Mouse (Mus musculus): ENCODE results near the gene Cdca7l. TPM values are rescaled to one million over a fixed set of nuclear protein-coding genes. Genes with fewer than 3 reads are reported as not detected.
A peak's percentile ranks its signal among the peaks of the same experiment; 100 is the strongest.
"Not testable (repeated sequence)": the region's sequence is repeated elsewhere in the genome, so short reads cannot be mapped to it uniquely, and the experiment has no call there.

Gene Cdca7l
- polyA plus RNA-seq, 1 experiment from 2014 or later: 11.1 TPM

GRCm38 (mm10) chr12:117901352-117901751, 97.3 kb downstream of the Cdca7l start:
- not testable (repeated sequence) for DNase-seq (ENCODE audit: low spot score); H3K4me3 ChIP-seq (ENCODE audit: low read depth, low read length); H3K27me3 ChIP-seq (replicated peaks; ENCODE audit: control insufficient read depth, insufficient read depth, low read length); H3K9ac ChIP-seq (ENCODE audit: low read length); H3K9me3 ChIP-seq (replicated peaks; ENCODE audit: control insufficient read depth, low read length); ATAC-seq; H3K36me3 ChIP-seq (ENCODE audit: control insufficient read depth, insufficient read depth, low read length); H3K4me2 ChIP-seq (ENCODE audit: low read length); H3K4me1 ChIP-seq (ENCODE audit: control insufficient read depth, insufficient read depth, low read length); H3K27ac ChIP-seq (ENCODE audit: low read depth, low read length)
- 38% methylated on average over 1 of the region's 4 CpGs for WGBS

DNA sequence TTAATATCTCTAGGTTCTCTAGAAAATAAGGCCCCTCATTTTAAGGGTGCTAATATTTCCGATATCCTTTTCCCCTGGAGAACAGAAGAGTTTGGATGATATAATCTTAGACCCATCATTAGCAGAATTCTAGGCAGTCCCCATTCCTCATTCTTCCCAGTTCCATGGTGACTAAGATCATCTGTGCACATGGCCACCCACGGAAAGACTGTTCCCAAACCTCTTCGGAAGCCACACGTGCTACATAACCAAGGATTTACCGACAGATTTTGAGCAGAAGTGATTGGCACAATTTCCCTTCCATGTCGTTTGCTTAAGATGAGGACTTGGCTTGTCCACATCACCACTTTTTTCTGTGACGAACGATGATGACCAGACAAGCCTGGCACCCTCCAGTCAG, 99.6 kb downstream of the Cdca7l start:
- WGBS: 91% methylated on average over 8 of the region's 8 CpGs
- Histone ChIP-seq H3K27me3 (replicated peaks; ENCODE audit: control insufficient read depth, insufficient read depth, low read length) (no peaks in the 10 kb centered on the region), H3K4me3 (ENCODE audit: low read depth, low read length) (no peak overlapping the region), H3K9ac (ENCODE audit: low read length) (no peak overlapping the region), H3K4me2 (ENCODE audit: low read length) (no peak overlapping the region), H3K27ac (ENCODE audit: low read depth, low read length) (no peak overlapping the region), H3K9me3 (replicated peaks; ENCODE audit: control insufficient read depth, low read length) (no peaks in the 10 kb centered on the region), H3K36me3 (ENCODE audit: control insufficient read depth, insufficient read depth, low read length) (no peaks in the 10 kb centered on the region), H3K4me1 (ENCODE audit: control insufficient read depth, insufficient read depth, low read length) (no peaks in the 10 kb centered on the region)
- ATAC-seq (no peak), DNase-seq (ENCODE audit: low spot score) (no peak)

GRCm38 (mm10) chr12:117905232-117905840, 101.2 kb downstream of the Cdca7l start:
- H3K9me3 ChIP-seq (replicated peaks; ENCODE audit: control insufficient read depth, low read length); H3K27ac ChIP-seq (ENCODE audit: low read depth, low read length); H3K9ac ChIP-seq (ENCODE audit: low read length); DNase-seq (ENCODE audit: low spot score); H3K27me3 ChIP-seq (replicated peaks; ENCODE audit: control insufficient read depth, insufficient read depth, low read length); H3K4me2 ChIP-seq (ENCODE audit: low read length); H3K4me1 ChIP-seq (ENCODE audit: control insufficient read depth, insufficient read depth, low read length); H3K4me3 ChIP-seq (ENCODE audit: low read depth, low read length); ATAC-seq; H3K36me3 ChIP-seq (ENCODE audit: control insufficient read depth, insufficient read depth, low read length): not testable (repeated sequence)
- 76% methylated on average over 4 of the region's 4 CpGs for WGBS

DNA sequence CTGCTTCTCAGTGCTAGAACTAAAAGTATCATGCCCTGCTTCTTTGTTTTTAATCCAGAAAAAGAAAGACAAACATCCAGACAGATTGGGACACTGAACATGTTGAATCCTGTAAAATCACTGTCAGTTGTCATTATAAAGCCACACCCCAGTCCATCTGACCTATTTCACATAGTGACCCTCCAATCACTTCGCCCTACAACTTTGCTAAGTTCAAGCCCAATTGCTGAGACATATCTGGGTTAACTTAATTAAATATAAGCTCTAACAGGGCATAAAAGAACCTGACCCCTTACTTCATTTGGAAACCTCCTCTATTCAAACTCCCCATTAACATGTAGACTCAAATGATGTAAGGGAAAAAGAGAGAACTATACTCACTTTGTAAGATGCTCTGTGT, 107.3 kb downstream of the Cdca7l start:
- no peak overlapping the region for H3K4me2 ChIP-seq (ENCODE audit: low read length)
- H3K4me3 ChIP-seq (ENCODE audit: low read depth, low read length): no peak overlapping the region
- ATAC-seq: no peak
- 82% methylated on average over 1 of the region's 1 CpGs for WGBS
- no peaks in the 10 kb centered on the region for H3K27me3 ChIP-seq (replicated peaks; ENCODE audit: control insufficient read depth, insufficient read depth, low read length)
- H3K9ac ChIP-seq (ENCODE audit: low read length): no peak overlapping the region
- peaks cover 17% of the 10 kb centered on the region for H3K4me1 ChIP-seq (ENCODE audit: control insufficient read depth, insufficient read depth, low read length)
- no peak for DNase-seq (ENCODE audit: low spot score)
- no peaks in the 10 kb centered on the region for H3K36me3 ChIP-seq (ENCODE audit: control insufficient read depth, insufficient read depth, low read length)
- H3K9me3 ChIP-seq (replicated peaks; ENCODE audit: control insufficient read depth, low read length): no peaks in the 10 kb centered on the region
- no peak overlapping the region for H3K27ac ChIP-seq (ENCODE audit: low read depth, low read length)

- no peaks in the 10 kb centered on the region for H3K27me3 ChIP-seq (replicated peaks; ENCODE audit: control insufficient read depth, insufficient read depth, low read length)
- H3K4me3 ChIP-seq (ENCODE audit: low read depth, low read length): no peak overlapping the region
- H3K9ac ChIP-seq (ENCODE audit: low read length): no peak overlapping the region
- no peak overlapping the region for H3K4me2 ChIP-seq (ENCODE audit: low read length)
- H3K36me3 ChIP-seq (ENCODE audit: control insufficient read depth, insufficient read depth, low read length): no peaks in the 10 kb centered on the region
- no peaks in the 10 kb centered on the region for H3K9me3 ChIP-seq (replicated peaks; ENCODE audit: control insufficient read depth, low read length)
- H3K27ac ChIP-seq (ENCODE audit: low read depth, low read length): no peak overlapping the region
- H3K4me1 ChIP-seq (ENCODE audit: control insufficient read depth, insufficient read depth, low read length): peaks cover 17% of the 10 kb centered on the region
- WGBS: 6% methylated on average over 10 of the region's 10 CpGs
- DNase-seq (ENCODE audit: low spot score): peak; percentile 19
- peak; percentile 50 for ATAC-seq
Measured at GRCm38 (mm10) chr12:117914613-117915245, 110.6 kb downstream of the Cdca7l start.

DNA sequence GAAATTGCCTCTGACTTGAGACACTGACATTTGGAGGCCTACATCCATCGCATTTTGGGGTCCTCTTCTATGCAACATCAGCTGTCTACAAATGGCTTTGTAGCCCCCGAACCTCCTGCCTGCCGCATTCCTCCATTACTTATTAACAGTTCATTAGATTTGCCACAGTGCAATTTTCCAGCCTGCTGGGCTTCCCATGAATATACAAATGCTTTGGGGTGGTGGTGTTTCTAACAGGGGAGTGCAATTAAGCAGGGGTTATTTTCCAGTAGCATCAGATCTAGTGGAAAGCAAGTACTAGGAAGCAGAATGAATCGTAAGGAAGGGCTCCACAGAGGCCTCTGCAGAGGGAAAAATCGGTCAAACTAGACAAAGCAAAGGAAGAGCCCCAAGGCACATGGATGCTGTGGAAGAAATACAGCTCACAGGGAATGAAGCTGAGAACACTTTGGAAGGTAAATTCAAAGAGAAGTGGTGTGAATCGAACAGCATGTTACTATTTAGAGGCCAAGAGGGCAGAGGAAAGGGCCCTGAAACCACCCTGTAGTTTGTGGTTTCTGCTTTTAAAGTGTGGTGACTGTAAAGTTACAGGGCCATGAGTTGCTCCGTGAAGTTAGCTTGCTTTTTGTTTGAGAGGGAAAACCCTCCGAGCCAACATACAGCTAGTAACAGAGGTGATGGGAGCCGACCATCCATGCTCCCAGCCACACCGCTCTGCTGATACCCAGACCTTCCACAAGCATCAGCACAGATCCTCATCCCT, 111.9 kb downstream of the Cdca7l start:
- H3K9ac ChIP-seq (ENCODE audit: low read length): no peak overlapping the region
- WGBS: 27% methylated on average over 10 of the region's 10 CpGs
- no peaks in the 10 kb centered on the region for H3K9me3 ChIP-seq (replicated peaks; ENCODE audit: control insufficient read depth, low read length)
- no peaks in the 10 kb centered on the region for H3K27me3 ChIP-seq (replicated peaks; ENCODE audit: control insufficient read depth, insufficient read depth, low read length)
- peak overlapping the region; percentile 20; the same call in 1 of the 2 replicates for H3K4me2 ChIP-seq (ENCODE audit: low read length)
- DNase-seq (ENCODE audit: low spot score): peak; percentile 50
- H3K27ac ChIP-seq (ENCODE audit: low read depth, low read length): no peak overlapping the region; the same call in 1 of the 2 replicates
- no peak overlapping the region for H3K4me3 ChIP-seq (ENCODE audit: low read depth, low read length)
- peak; percentile 62 for ATAC-seq
- no peaks in the 10 kb centered on the region for H3K36me3 ChIP-seq (ENCODE audit: control insufficient read depth, insufficient read depth, low read length)
- H3K4me1 ChIP-seq (ENCODE audit: control insufficient read depth, insufficient read depth, low read length): peaks cover 17% of the 10 kb centered on the region
